Mouse (Mus musculus): ENCODE data around the gene Mmp27.

The Mmp27 gene

DNA sequence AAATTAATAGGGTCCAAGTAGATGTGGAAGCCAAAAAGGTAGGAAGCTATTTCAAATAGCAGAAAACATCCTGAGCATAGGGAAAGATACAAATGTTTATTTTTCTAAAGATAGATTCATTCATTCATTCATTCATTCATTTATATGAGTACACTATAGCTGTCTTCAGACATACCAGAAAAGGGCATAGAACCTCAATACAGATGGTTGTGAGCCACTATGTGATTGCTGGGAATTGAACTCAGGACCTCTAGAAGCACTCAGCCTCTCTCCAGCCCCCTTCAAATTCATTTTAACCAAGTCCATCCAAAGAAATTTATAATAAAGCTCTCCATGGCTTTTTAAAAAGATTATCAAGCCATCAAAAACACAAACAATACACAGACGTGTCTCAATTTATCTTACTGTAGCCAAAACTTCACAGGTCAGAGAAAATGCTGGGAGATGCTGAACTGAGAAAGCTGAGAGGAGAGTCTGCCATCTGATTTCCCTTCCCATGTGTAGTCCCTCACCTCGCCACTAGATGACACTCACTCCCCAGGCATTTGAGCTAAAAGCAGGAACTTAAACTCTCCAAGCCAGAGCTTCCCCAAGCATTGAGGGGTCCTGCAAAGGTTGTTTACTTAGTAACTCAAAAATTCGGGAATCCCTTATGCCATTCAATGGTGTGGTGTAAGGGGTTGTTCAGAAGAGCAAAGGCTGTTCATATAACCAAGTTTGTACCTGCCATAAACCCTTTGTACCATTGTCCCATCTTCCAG, 32.0 kb downstream of the Mmp27 start:
- in situ Hi-C loops (cut with MboI, MseI): loop anchor here (5.0 kb wide), 1 partner anchor 294 kb away; no protein-coding TSS in a partner anchor

DNA sequence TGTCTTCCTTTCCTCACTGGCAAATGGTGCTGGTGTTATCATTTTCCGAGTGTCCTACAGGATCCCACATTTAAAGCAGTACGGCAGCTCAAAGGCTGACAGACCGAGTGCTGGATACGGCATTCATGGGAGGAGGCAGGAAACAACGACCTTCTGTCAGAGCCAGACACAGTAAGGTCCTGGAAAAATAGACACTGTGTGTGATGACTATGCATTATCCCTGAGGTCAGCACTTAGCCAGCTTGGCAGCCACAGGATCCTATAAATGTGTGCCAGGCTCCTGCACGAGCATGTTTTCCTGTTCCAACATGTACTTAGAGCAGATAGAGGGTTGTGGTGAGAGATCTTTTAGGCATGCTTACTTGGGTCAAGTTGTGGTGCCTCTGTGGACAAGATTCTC, 32.8 kb downstream of the Mmp27 start:
- in situ Hi-C loops (cut with MboI, MseI): loop anchor here (5.0 kb wide), 1 partner anchor 293 kb away; no protein-coding TSS in a partner anchor

DNA sequence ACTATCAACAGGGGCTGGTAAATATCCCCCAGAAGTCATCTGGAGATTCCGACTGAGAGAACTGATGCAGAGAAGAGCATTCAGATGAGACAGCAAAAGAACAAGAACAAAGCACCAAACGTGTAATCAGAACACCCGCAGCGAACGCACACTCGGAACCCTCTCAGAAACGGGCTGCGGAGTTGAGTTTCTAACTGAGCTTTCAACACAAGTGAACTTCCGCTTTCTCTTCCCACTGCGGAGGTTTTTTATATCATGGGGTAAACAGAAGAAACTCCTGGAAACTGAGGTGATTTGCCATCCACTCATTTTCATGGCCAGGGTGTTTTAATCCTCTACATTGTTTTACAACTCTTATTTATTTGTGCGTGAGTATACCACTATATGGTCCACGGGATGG, 34.4 kb downstream of the Mmp27 start:
- in situ Hi-C loops (cut with MboI, MseI): no loop called here

DNA sequence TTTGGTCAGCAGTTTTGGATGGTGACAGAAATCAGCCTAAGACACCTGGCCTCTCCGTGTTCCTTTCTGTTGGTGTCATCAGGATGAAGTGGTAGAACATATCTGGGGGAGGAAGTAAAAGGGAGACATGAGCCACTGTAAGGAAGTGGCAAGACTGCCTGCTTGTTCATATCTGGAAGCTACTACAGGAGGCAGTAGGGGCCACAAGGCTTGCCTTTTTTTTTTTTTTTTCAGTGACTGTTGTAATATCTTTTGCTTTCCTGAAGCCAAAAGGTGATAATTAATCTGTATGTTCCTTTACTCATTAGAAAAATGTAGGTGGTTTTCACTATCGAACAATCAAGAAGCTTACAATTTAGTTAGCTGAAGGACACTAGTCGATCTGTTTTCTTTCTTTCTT, 51.4 kb downstream of the Mmp27 start:
- in situ Hi-C loops (cut with MboI, MseI): no loop called here

DNA sequence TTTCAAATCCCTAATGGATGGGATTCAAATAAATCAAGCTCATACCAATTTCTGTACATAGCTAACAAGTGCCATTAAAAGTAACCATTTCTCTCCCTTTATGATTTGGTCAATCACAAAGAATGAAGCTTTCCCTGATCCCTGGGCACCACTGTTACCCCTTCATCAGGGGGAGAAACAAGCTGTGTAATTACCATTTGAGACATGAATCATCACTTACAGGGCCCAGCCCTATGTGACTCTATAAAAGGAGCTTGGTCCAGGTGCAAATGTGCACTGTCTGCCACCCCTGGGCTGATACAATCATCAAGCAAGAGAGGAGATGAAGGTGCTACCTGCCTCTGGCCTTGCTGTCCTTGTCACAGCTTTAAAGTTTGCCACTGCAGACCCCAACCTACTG, 56.7 kb downstream of the Mmp27 start, which contains the start of gene Mmp20:
TSS of gene Mmp20 (plus strand) at position 301 of the 400 bp plus-strand sequence.
- in situ Hi-C loops (cut with MboI, MseI): no loop called here
